Mouse (Mus musculus): Measurements from ENCODE around the gene 6030408B16Rik.
A peak's percentile ranks its signal among the peaks of the same experiment; 100 is the strongest.

Gene 6030408B16Rik

GRCm38 (mm10) chr15:101274380-101274779 lies 18.6 kb upstream of the 6030408B16Rik start:
- TF ChIP-seq CTCF (conservative IDR thresholded peaks at IDR 0.05; ENCODE audit: low read length) (no peak), NANOG (IDR thresholded peaks at IDR 0.05; ENCODE audit: borderline replicate concordance, low read length) (no peak)

GRCm38 (mm10) chr15:101277351-101277899 lies 15.6 kb upstream of the 6030408B16Rik start:
- TF ChIP-seq CTCF (conservative IDR thresholded peaks at IDR 0.05; ENCODE audit: low read length) (no peak), NANOG (IDR thresholded peaks at IDR 0.05; ENCODE audit: borderline replicate concordance, low read length) (peak; percentile 50; the same call in 1 of the 2 replicates)
- Histone ChIP-seq H3K4me3 (replicated peaks; ENCODE audit: low read length) (peak overlapping the region; percentile 54), H3K27me3 (ENCODE audit: insufficient read depth, low read length) (no peaks in the 10 kb centered on the region), H3K9me3 (ENCODE audit: low read length) (no peaks in the 10 kb centered on the region), H3K36me3 (ENCODE audit: insufficient read depth, low read length) (peaks cover 31% of the 10 kb centered on the region), H3K4me1 (replicated peaks; ENCODE audit: low read depth, low read length) (peaks cover 93% of the 10 kb centered on the region)

More at GRCm38 (mm10) chr15:101274380-101274779, 18.6 kb upstream of the 6030408B16Rik start:
- Histone ChIP-seq H3K4me3 (replicated peaks; ENCODE audit: low read length) (no peak overlapping the region), H3K27me3 (ENCODE audit: insufficient read depth, low read length) (no peaks in the 10 kb centered on the region), H3K9me3 (ENCODE audit: low read length) (no peaks in the 10 kb centered on the region), H3K36me3 (ENCODE audit: insufficient read depth, low read length) (peaks cover 62% of the 10 kb centered on the region), H3K4me1 (replicated peaks; ENCODE audit: low read depth, low read length) (peaks cover 98% of the 10 kb centered on the region)

- Histone ChIP-seq H3K27me3 (ENCODE audit: insufficient read depth, low read length) (no peaks in the 10 kb centered on the region), H3K4me1 (replicated peaks; ENCODE audit: low read depth, low read length) (peaks cover 93% of the 10 kb centered on the region), H3K36me3 (ENCODE audit: insufficient read depth, low read length) (peaks cover 19% of the 10 kb centered on the region), H3K4me3 (replicated peaks; ENCODE audit: low read length) (peak overlapping the region; percentile 54), H3K9me3 (ENCODE audit: low read length) (no peaks in the 10 kb centered on the region)
- TF ChIP-seq POU5F1 (IDR thresholded peaks at IDR 0.05; ENCODE audit: borderline replicate concordance, low read length) (no peak), CTCF (conservative IDR thresholded peaks at IDR 0.05; ENCODE audit: low read length) (no peak), NANOG (IDR thresholded peaks at IDR 0.05; ENCODE audit: borderline replicate concordance, low read length) (peak; percentile 33; the same call in 1 of the 2 replicates)
Observed at GRCm38 (mm10) chr15:101278589-101278988, 14.4 kb upstream of the 6030408B16Rik start.

- Histone ChIP-seq H3K9me3 (ENCODE audit: low read length) (no peaks in the 10 kb centered on the region), H3K27me3 (ENCODE audit: insufficient read depth, low read length) (no peaks in the 10 kb centered on the region), H3K4me1 (replicated peaks; ENCODE audit: low read depth, low read length) (peaks cover 84% of the 10 kb centered on the region), H3K4me3 (replicated peaks; ENCODE audit: low read length) (peak overlapping the region; percentile 48; the same call in 1 of the 2 replicates), H3K36me3 (ENCODE audit: insufficient read depth, low read length) (peaks cover 10% of the 10 kb centered on the region)
- TF ChIP-seq POU5F1 (IDR thresholded peaks at IDR 0.05; ENCODE audit: borderline replicate concordance, low read length) (no peak), NANOG (IDR thresholded peaks at IDR 0.05; ENCODE audit: borderline replicate concordance, low read length) (no peak), CTCF (conservative IDR thresholded peaks at IDR 0.05; ENCODE audit: low read length) (no peak)
Observed at GRCm38 (mm10) chr15:101279430-101279999, 13.5 kb upstream of the 6030408B16Rik start.

- H3K36me3 ChIP-seq (ENCODE audit: insufficient read depth, low read length), result peaks cover 19% of the 10 kb centered on the region
- no peaks in the 10 kb centered on the region for H3K27me3 ChIP-seq (ENCODE audit: insufficient read depth, low read length)
- no peak for TF ChIP-seq CTCF (conservative IDR thresholded peaks at IDR 0.05; ENCODE audit: low read length)
- TF ChIP-seq NANOG (IDR thresholded peaks at IDR 0.05; ENCODE audit: borderline replicate concordance, low read length), result no peak
- TF ChIP-seq POU5F1 (IDR thresholded peaks at IDR 0.05; ENCODE audit: borderline replicate concordance, low read length), result no peak
- peaks cover 85% of the 10 kb centered on the region for H3K4me1 ChIP-seq (replicated peaks; ENCODE audit: low read depth, low read length)
- H3K4me3 ChIP-seq (replicated peaks; ENCODE audit: low read length), result no peak overlapping the region
- no peaks in the 10 kb centered on the region for H3K9me3 ChIP-seq (ENCODE audit: low read length)
Observed at GRCm38 (mm10) chr15:101282471-101282870, 10.5 kb upstream of the 6030408B16Rik start.

GRCm38 (mm10) chr15:101283183-101283910 lies 9.7 kb upstream of the 6030408B16Rik start:
- peak overlapping the region; percentile 94 for H3K4me3 ChIP-seq (replicated peaks; ENCODE audit: low read length)
- H3K27me3 ChIP-seq (ENCODE audit: insufficient read depth, low read length), result no peaks in the 10 kb centered on the region
- no peaks in the 10 kb centered on the region for H3K9me3 ChIP-seq (ENCODE audit: low read length)
- H3K4me1 ChIP-seq (replicated peaks; ENCODE audit: low read depth, low read length), result peaks cover 81% of the 10 kb centered on the region
- peaks cover 28% of the 10 kb centered on the region for H3K36me3 ChIP-seq (ENCODE audit: insufficient read depth, low read length)
- peak; percentile 67 for TF ChIP-seq CTCF (conservative IDR thresholded peaks at IDR 0.05; ENCODE audit: low read length)
- TF ChIP-seq POU5F1 (IDR thresholded peaks at IDR 0.05; ENCODE audit: borderline replicate concordance, low read length), result no peak

GRCm38 (mm10) chr15:101283911-101284750 lies 8.9 kb upstream of the 6030408B16Rik start, which contains the start of gene Atg101:
Gene Atg101 (plus strand): TSS chr15:101284272.
- H3K36me3 ChIP-seq (ENCODE audit: insufficient read depth, low read length), result peaks cover 36% of the 10 kb centered on the region
- peaks cover 73% of the 10 kb centered on the region for H3K4me1 ChIP-seq (replicated peaks; ENCODE audit: low read depth, low read length)
- H3K9me3 ChIP-seq (ENCODE audit: low read length), result no peaks in the 10 kb centered on the region
- no peaks in the 10 kb centered on the region for H3K27me3 ChIP-seq (ENCODE audit: insufficient read depth, low read length)
- TF ChIP-seq NANOG (IDR thresholded peaks at IDR 0.05; ENCODE audit: borderline replicate concordance, low read length) (no peak), CTCF (conservative IDR thresholded peaks at IDR 0.05; ENCODE audit: low read length) (peak; percentile 64), POU5F1 (IDR thresholded peaks at IDR 0.05; ENCODE audit: borderline replicate concordance, low read length) (no peak)
- peak within 1 kb of the TSS; percentile 94 for H3K4me3 ChIP-seq (replicated peaks; ENCODE audit: low read length)

Data from E14TG2a.4 (cell line).